22 mouse cellular contexts compared by ENCODE assay signal in genomic region chr1:158297042-158297441, GRCm38 (mm10). TPM values are rescaled to one million over a fixed set of nuclear protein-coding genes. Genes with fewer than 3 reads are reported as not detected.
A peak's percentile ranks its signal among the peaks of the same experiment; 100 is the strongest.
DNase-seq lines count a peak whose midpoint lies in the region; ATAC-seq and TF ChIP-seq lines count a peak whose summit lies in the region.
"Had no signal": no experiment of that assay in that cellular context is flagged by ENCODE, and none has a peak within 500 bp of the region (broad histone marks: within the 10 kb centered on the region; RNA-seq: fewer than 3 reads in every experiment).

No protein-coding gene starts in this region.

- H3K4me2 ChIP-seq in heart, embryonic 14.5 days (ENCODE audit: low read length), result peak overlapping the region; percentile 36
- H3K4me2 ChIP-seq in limb, embryonic 14.5 days (replicated peaks; ENCODE audit: low read depth, low read length, severe bottlenecking), result no peak overlapping the region
- H3K4me2 ChIP-seq: embryonic facial prominence, embryonic 13.5 days; intestine, embryonic 15.5 days; limb, embryonic 12.5 days; liver, embryonic 15.5 days; neural tube, embryonic 15.5 days had no signal

- H3K4me1 ChIP-seq in heart, embryonic 14.5 days (ENCODE audit: control insufficient read depth in 2 of 2, insufficient read depth in 2 of 2, low read length in 2 of 2), result peaks cover 17 to 25% of the 10 kb centered on the region in 2 experiments
- H3K4me1 ChIP-seq in limb, embryonic 14.5 days (ENCODE audit: control insufficient read depth, insufficient read depth, low read length), result peaks cover 9% of the 10 kb centered on the region
- H3K4me1 ChIP-seq in limb, embryonic 10.5 days, result peaks cover 13% of the 10 kb centered on the region
- H3K4me1 ChIP-seq: intestine, embryonic 15.5 days; liver, embryonic 15.5 days; megakaryocyte, embryonic 14.5 days had no signal

- ATAC-seq in heart, embryonic 14.5 days (ENCODE audit: insufficient number of reproducible peaks, insufficient read depth, low FRiP score, low read depth), result no peak
- no peak for ATAC-seq in limb, embryonic 14.5 days (ENCODE audit: low FRiP score, low read depth)
- ATAC-seq: intestine, embryonic 15.5 days had no signal

- no peaks in the 10 kb centered on the region for H3K36me3 ChIP-seq in heart, embryonic 14.5 days (ENCODE audit: control insufficient read depth, insufficient read depth, low read length)
- no peaks in the 10 kb centered on the region for H3K36me3 ChIP-seq in limb, embryonic 14.5 days (ENCODE audit: control insufficient read depth, insufficient read depth, low read length)
- H3K36me3 ChIP-seq in limb, embryonic 10.5 days, result no peaks in the 10 kb centered on the region
- H3K36me3 ChIP-seq: embryonic facial prominence, embryonic 13.5 days; intestine, embryonic 15.5 days; limb, embryonic 12.5 days; liver, embryonic 15.5 days; neural tube, embryonic 15.5 days had no signal

- peak; percentile 45 to 48 for DNase-seq in cerebellum, postnatal 14 days
- DNase-seq in cerebellum, adult 18-20 months, result no peak
- no peak for DNase-seq in heart, adult 8-10 months (ENCODE audit: low spot score)
- peak; percentile 9 for DNase-seq in limb, embryonic 14.5 days (ENCODE audit: low spot score)
- no peak for DNase-seq in limb, embryonic 10.5 days (ENCODE audit: low spot score)
- DNase-seq in retina, embryonic 14.5 days (ENCODE audit: low spot score), result peak; percentile 31
- no peak for DNase-seq in urinary bladder, postnatal 4 days (ENCODE audit: low spot score in 2 of 2)
- DNase-seq: adrenal gland, adult 2 months; cerebellum, adult 11-12 months; lung, postnatal 10 days; right cerebral cortex, postnatal 4 days; thymus, postnatal 14 days had no signal

- TF ChIP-seq POLR2A in limb, embryonic 14.5 days (IDR thresholded peaks at IDR 0.05; ENCODE audit: borderline replicate concordance, extremely low read depth, insufficient read depth, insufficient read length), result no peak

- H3K27me3 ChIP-seq in heart, embryonic 14.5 days (ENCODE audit: control insufficient read depth, insufficient read depth, low read length), result no peaks in the 10 kb centered on the region
- H3K27me3 ChIP-seq in limb, embryonic 14.5 days (ENCODE audit: control insufficient read depth, insufficient read depth, low read length), result no peaks in the 10 kb centered on the region
- peaks cover 12% of the 10 kb centered on the region; the same call in 1 of the 2 replicates for H3K27me3 ChIP-seq in limb, embryonic 10.5 days (ENCODE audit: low read depth, poor library complexity, severe bottlenecking)
- H3K27me3 ChIP-seq: embryonic facial prominence, embryonic 13.5 days; intestine, embryonic 15.5 days; liver, embryonic 15.5 days; megakaryocyte, embryonic 14.5 days; neural tube, embryonic 15.5 days had no signal

- H3K4me3 ChIP-seq in heart, embryonic 14.5 days (ENCODE audit: control insufficient read depth in 1 of 2, insufficient read depth in 1 of 2, low read depth in 1 of 2, low read length in 2 of 2), result no peak overlapping the region
- H3K4me3 ChIP-seq in limb, embryonic 14.5 days (replicated peaks; ENCODE audit: low read length), result no peak overlapping the region
- H3K4me3 ChIP-seq in limb, embryonic 10.5 days, result no peak overlapping the region
- H3K4me3 ChIP-seq: embryonic facial prominence, embryonic 13.5 days; intestine, embryonic 15.5 days; layer of hippocampus, adult 2 months; limb, embryonic 12.5 days; liver, embryonic 15.5 days; megakaryocyte, embryonic 14.5 days; neural tube, embryonic 15.5 days had no signal

- WGBS in heart, embryonic 14.5 days, result 30% methylated on average over 7 of the region's 7 CpGs
- 47% methylated on average over 7 of the region's 7 CpGs for WGBS in limb, embryonic 14.5 days
- WGBS in limb, embryonic 10.5 days, result 86% methylated on average over 7 of the region's 7 CpGs

- no peak overlapping the region for H3K27ac ChIP-seq in heart, embryonic 14.5 days (replicated peaks in 1 of 2; ENCODE audit: control insufficient read depth in 1 of 2, insufficient read depth in 1 of 2, low read depth in 2 of 2, low read length in 2 of 2)
- no peak overlapping the region for H3K27ac ChIP-seq in limb, embryonic 14.5 days (replicated peaks; ENCODE audit: low read depth, low read length)
- H3K27ac ChIP-seq in limb, embryonic 10.5 days, result no peak overlapping the region
- H3K27ac ChIP-seq: embryonic facial prominence, embryonic 13.5 days; intestine, embryonic 15.5 days; layer of hippocampus, adult 2 months; limb, embryonic 12.5 days; liver, embryonic 15.5 days; neural tube, embryonic 15.5 days had no signal

- H3K9ac ChIP-seq in heart, embryonic 14.5 days (ENCODE audit: low read length), result no peak overlapping the region
- no peak overlapping the region for H3K9ac ChIP-seq in limb, embryonic 14.5 days (ENCODE audit: low read depth, low read length, severe bottlenecking)
- H3K9ac ChIP-seq: embryonic facial prominence, embryonic 13.5 days; intestine, embryonic 15.5 days; limb, embryonic 12.5 days; liver, embryonic 15.5 days; neural tube, embryonic 15.5 days had no signal

- no peaks in the 10 kb centered on the region for H3K9me3 ChIP-seq in heart, embryonic 14.5 days (ENCODE audit: control insufficient read depth, low read length)
- H3K9me3 ChIP-seq in limb, embryonic 14.5 days (ENCODE audit: control insufficient read depth, low read length), result no peaks in the 10 kb centered on the region
- H3K9me3 ChIP-seq in limb, embryonic 10.5 days (replicated peaks), result no peaks in the 10 kb centered on the region
- H3K9me3 ChIP-seq: embryonic facial prominence, embryonic 13.5 days; intestine, embryonic 15.5 days; limb, embryonic 12.5 days; liver, embryonic 15.5 days; neural tube, embryonic 15.5 days had no signal

RNA-seq across cellular contexts. Expression of gene Brinp2, which starts 59.1 kb away (rescaled TPM):
- 0.42 and 0.49 TPM in 2 replicates for polyA plus RNA-seq in heart, embryonic 14.5 days (2014; fragmentation: Nextera tagmentation; extraction: Ambion mirVana)
- total RNA-seq in heart, adult 8-10 months (2022), result under 1 TPM; 0.11 to 0.22 (median 0.15) TPM
- polyA plus RNA-seq in limb, embryonic 14.5 days (2012; rRNA removed), result 0.37 and 0.39 TPM in 2 replicates
- 0.26 and 0.39 TPM in 2 replicates for polyA plus RNA-seq in limb, embryonic 14.5 days (2014; fragmentation: Nextera tagmentation; extraction: Ambion mirVana)
- 0.04 and 0.10 TPM in 2 replicates for polyA plus RNA-seq in limb, embryonic 10.5 days (2016; fragmentation: Nextera tagmentation; extraction: Ambion mirVana)
- total RNA-seq: common myeloid progenitor, adult 5-6 weeks; MEL had no signal

Comparison
In these comparisons a context has a peak if more than half of its experiments do, and no peak if none do; other contexts are left out.
1. DNase-seq: peak in cerebellum, postnatal 14 days (2 of 2), limb, embryonic 14.5 days (single experiment) and retina, embryonic 14.5 days (single experiment); none in cerebellum, adult 18-20 months (0 of 2), heart, adult 8-10 months (single experiment), limb, embryonic 10.5 days (single experiment) and urinary bladder, postnatal 4 days (0 of 2).